Mouse (Mus musculus) forebrain, embryonic 10.5 days (tissue): ENCODE results near the gene Pir. TPM values are rescaled to one million over a fixed set of nuclear protein-coding genes. Genes with fewer than 3 reads are reported as not detected.

ENCODE experiments used
- DNase-seq: peaks from one replicate; pipeline ENCODE4 v3.0.0-alpha.2; 2017; ENCODE audit warnings: low spot score; ENCODE audit errors: extremely low spot score
- H3K27ac ChIP-seq: fragments of 300-500 bp; sonication (generic); 2 replicates; pipeline ENCODE4 v1.5.1; 2016; ENCODE audit warnings: mild to moderate bottlenecking
- H3K27me3 ChIP-seq: fragments of 300-500 bp; sonication (generic); 2 replicates; pipeline ENCODE4 v1.6.1; 2016; ENCODE audit warnings: mild to moderate bottlenecking; ENCODE audit not compliant: poor library complexity, severe bottlenecking
- H3K36me3 ChIP-seq: fragments of 300-500 bp; sonication (generic); replicated peaks from 2 replicates; pipeline ENCODE4 v1.6.1; 2016; ENCODE audit warnings: mild to moderate bottlenecking, moderate library complexity
- H3K4me1 ChIP-seq: fragments of 300-500 bp; sonication (generic); 2 replicates; pipeline ENCODE4 v1.6.1; 2016
- H3K4me3 ChIP-seq: fragments of 300-500 bp; sonication (generic); 2 replicates; pipeline ENCODE4 v1.5.1; 2016; ENCODE audit warnings: mild to moderate bottlenecking, moderate library complexity
- H3K9me3 ChIP-seq: fragments of 300-500 bp; sonication (generic); 2 replicates; pipeline ENCODE4 v1.6.1; 2016; ENCODE audit warnings: mild to moderate bottlenecking, moderate library complexity
- WGBS: fragments of 180-500 bp; shearing (Covaris S2); methylation state at CpG from one replicate; pipeline ENCODE4 v1.1.7; 2016; 5-methylcytosine and 5-hydroxymethylcytosine counted together
- polyA plus RNA-seq: library from polyadenylated mRNA; unstranded; fragments of >200 nt; fragmentation: Nextera tagmentation; extraction: Ambion mirVana; gene quantifications from 2 replicates; pipeline ENCODE4 v1.2.1, GENCODE M21; 2016

The Pir gene
- polyA plus RNA-seq, 1 experiment from 2014 or later: 16.3 TPM

DNA sequence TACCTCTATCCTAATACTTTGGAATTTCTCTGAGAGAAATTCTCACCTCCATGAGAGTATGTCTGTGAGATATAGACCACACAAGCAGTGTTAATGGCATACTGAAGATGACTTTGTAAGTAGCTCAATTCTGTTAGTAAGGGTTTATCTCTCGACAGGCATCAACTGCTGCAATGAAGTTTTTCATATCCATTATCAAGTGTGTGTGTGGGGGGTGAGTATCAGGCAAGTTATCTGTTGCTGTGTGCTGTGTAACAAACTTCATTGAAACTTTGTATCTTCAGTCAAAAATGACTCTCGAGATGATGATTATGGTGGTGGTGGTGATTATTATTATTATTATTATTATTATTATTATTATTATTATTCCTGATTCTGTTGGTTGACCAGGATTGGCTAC lies 147.6 kb downstream of the Pir start:
- H3K36me3 ChIP-seq: no peaks in the 10 kb centered on the region
- H3K27me3 ChIP-seq: peaks cover 79% of the 10 kb centered on the region
- H3K4me3 ChIP-seq: no peak overlapping the region
- H3K27ac ChIP-seq: no peak overlapping the region
- 95% methylated on average over 2 of the region's 2 CpGs for WGBS
- peaks cover 8% of the 10 kb centered on the region; the same call in 1 of the 2 replicates for H3K4me1 ChIP-seq
- DNase-seq: no peak
- no peaks in the 10 kb centered on the region for H3K9me3 ChIP-seq

- Histone ChIP-seq H3K4me3 (no peak overlapping the region), H3K27me3 (peaks cover 82% of the 10 kb centered on the region), H3K36me3 (peaks cover 7% of the 10 kb centered on the region), H3K27ac (no peak overlapping the region), H3K9me3 (no peaks in the 10 kb centered on the region), H3K4me1 (peaks cover 8% of the 10 kb centered on the region; the same call in 1 of the 2 replicates)
- no peak for DNase-seq
Measured at GRCm38 (mm10) chrX:164418008-164418407, 148.8 kb downstream of the Pir start.

DNA sequence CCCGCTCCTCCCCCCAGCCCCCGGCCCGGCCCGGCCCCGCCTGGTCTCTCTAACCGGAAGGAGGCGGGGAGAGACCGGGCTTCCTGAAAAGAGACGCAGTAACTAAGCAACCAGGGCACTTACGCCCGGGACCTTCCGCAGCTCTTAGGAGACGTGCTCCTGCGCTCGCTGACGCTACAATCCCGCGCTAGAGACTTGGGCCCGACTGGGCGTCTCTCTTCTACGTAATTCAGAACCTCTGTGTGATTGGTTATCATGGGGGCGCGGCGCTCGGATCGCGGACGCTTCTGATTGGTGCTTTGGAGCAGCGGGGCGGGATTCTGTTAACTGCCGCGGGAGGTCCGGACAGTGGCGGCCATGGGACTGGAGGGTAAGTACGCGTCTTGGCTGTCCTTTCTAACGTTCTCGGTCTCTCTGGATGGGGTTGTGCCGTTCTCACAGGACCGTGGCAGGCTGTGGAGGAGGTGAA lies 150.3 kb downstream of the Pir start, which contains the start of gene Piga:
Gene Piga, plus strand, starts transcription at position 317 of the 469 bp plus-strand sequence.
- H3K4me1 ChIP-seq: peaks cover 8% of the 10 kb centered on the region; the same call in 1 of the 2 replicates
- no peaks in the 10 kb centered on the region for H3K9me3 ChIP-seq
- H3K4me3 ChIP-seq: peak within 1 kb of the TSS; percentile 59
- 19% methylated on average over 39 of the region's 40 CpGs for WGBS
- H3K27me3 ChIP-seq: peaks cover 83% of the 10 kb centered on the region
- H3K27ac ChIP-seq: peak within 1 kb of the TSS; percentile 84
- peak; percentile 86 for DNase-seq
- peaks cover 19% of the 10 kb centered on the region for H3K36me3 ChIP-seq

DNA sequence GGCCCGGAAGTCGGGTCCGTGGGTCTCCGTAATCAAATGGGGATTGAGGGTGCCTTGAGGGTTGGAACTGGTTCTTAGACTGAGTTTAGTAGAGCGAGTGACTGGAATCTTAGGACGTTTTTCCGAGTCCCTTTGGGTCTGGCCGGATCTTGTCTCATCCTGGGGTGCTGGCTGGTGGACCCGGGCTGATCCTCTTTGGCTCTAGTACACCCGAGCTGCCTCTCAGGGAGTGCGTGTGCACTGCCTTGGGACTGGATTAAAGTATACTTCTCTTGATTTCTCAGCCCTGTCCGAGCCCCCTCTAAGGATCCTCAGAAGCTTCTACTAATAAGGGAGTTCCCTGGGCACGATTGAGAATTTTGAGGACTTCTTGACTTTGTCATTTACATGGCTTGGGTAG lies 150.8 kb downstream of the Pir start:
- WGBS: 18% methylated on average over 13 of the region's 13 CpGs
- peak overlapping the region; percentile 84 for H3K27ac ChIP-seq
- peaks cover 83% of the 10 kb centered on the region for H3K27me3 ChIP-seq
- peaks cover 19% of the 10 kb centered on the region for H3K36me3 ChIP-seq
- H3K4me1 ChIP-seq: peaks cover 8% of the 10 kb centered on the region; the same call in 1 of the 2 replicates
- no peak for DNase-seq
- H3K9me3 ChIP-seq: no peaks in the 10 kb centered on the region
- peak overlapping the region; percentile 59 for H3K4me3 ChIP-seq

DNA sequence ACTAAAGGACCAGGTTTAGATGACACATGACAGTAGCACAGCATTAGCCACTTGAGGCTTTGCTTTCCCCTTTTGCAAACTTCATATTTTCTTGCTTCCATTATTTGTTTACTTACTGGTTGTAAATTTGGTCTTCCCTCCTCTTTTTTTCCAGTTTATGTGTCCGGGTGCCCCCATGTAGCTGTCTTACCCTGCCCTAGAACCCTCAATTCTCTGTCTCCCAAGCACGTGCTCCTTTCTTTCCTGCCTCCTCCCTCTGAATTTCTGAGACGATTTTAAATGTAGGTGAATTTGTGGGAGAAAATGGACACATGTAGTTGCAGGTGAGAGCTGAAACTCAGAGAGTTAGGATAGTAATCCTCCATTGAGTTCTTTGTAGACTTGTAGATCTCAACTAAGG lies 151.3 kb downstream of the Pir start:
- DNase-seq: no peak
- Histone ChIP-seq H3K4me3 (peak overlapping the region; percentile 59), H3K9me3 (no peaks in the 10 kb centered on the region), H3K27ac (no peak overlapping the region), H3K4me1 (peaks cover 8% of the 10 kb centered on the region; the same call in 1 of the 2 replicates), H3K36me3 (peaks cover 20% of the 10 kb centered on the region), H3K27me3 (peaks cover 83% of the 10 kb centered on the region)
- WGBS: 62% methylated on average over 3 of the region's 3 CpGs

Other genes starting within 250 kb of the Pir start
- 0.15 and 0.30 TPM in 2 replicates for gene Car5b, start 241.4 kb upstream of the Pir start, polyA plus RNA-seq
- 52.5 and 59.1 TPM in 2 replicates for gene Siah1b, start 192.9 kb upstream of the Pir start, polyA plus RNA-seq
- 1.6 and 1.8 TPM in 2 replicates for gene Cltrn, start 180.5 kb upstream of the Pir start, polyA plus RNA-seq
- gene Ace2, start 130.0 kb upstream of the Pir start, polyA plus RNA-seq: 0.25 and 0.27 TPM in 2 replicates
- 0.10 TPM in 2 replicates for gene Bmx, start 11.2 kb upstream of the Pir start, polyA plus RNA-seq
- gene Vegfd, start 104.0 kb downstream of the Pir start, polyA plus RNA-seq: 1.2 and 1.3 TPM in 2 replicates
- 20.9 and 22.4 TPM in 2 replicates for gene Piga, start 150.4 kb downstream of the Pir start, polyA plus RNA-seq
- not detected in 2 replicates for gene Asb11, start 167.6 kb downstream of the Pir start, polyA plus RNA-seq
- 0.22 and 0.53 TPM in 2 replicates for gene Asb9, start 237.0 kb downstream of the Pir start, polyA plus RNA-seq